Mouse (Mus musculus) cerebellum, adult 11 months (tissue): ENCODE measurements around the gene Dock3.
A peak's percentile ranks its signal among the peaks of the same experiment; 100 is the strongest.
"Not testable (repeated sequence)": the region's sequence is repeated elsewhere in the genome, so short reads cannot be mapped to it uniquely, and the experiment has no call there.

Experiments
- DNase-seq: peaks from one replicate; pipeline ENCODE4 v3.0.0; 2022

Dock3 gene

GRCm38 (mm10) chr9:107255596-107255995 lies 23.9 kb upstream of the Dock3 start:
- DNase-seq = no peak

- DNase-seq = no peak
Observed at GRCm38 (mm10) chr9:107254925-107255324, 23.2 kb upstream of the Dock3 start.

- DNase-seq = peak; percentile 77
Observed at GRCm38 (mm10) chr9:107254476-107254875, 22.8 kb upstream of the Dock3 start.

- DNase-seq = no peak
Observed at GRCm38 (mm10) chr9:107252164-107252563, 20.5 kb upstream of the Dock3 start.

- DNase-seq = no peak
Observed at GRCm38 (mm10) chr9:107250416-107251337, 19.0 kb upstream of the Dock3 start.

- no peak for DNase-seq
Observed at GRCm38 (mm10) chr9:107249154-107249553, 17.4 kb upstream of the Dock3 start.

- DNase-seq = no peak
Observed at GRCm38 (mm10) chr9:107246170-107246569, 14.5 kb upstream of the Dock3 start.

- no peak for DNase-seq
Observed at GRCm38 (mm10) chr9:107245311-107245710, 13.6 kb upstream of the Dock3 start.

GRCm38 (mm10) chr9:107236151-107236550 lies 4.4 kb upstream of the Dock3 start:
- no peak for DNase-seq

GRCm38 (mm10) chr9:107235261-107235660 lies 3.6 kb upstream of the Dock3 start:
- no peak for DNase-seq

GRCm38 (mm10) chr9:107232140-107232539 lies 431 bp upstream of the Dock3 start:
- DNase-seq = no peak

- DNase-seq = peak; percentile 78
Observed at GRCm38 (mm10) chr9:107230991-107231538, 644 bp downstream of the Dock3 start.

GRCm38 (mm10) chr9:107224597-107224996 lies 7.1 kb downstream of the Dock3 start:
- DNase-seq = no peak

- not testable (repeated sequence) for DNase-seq
Observed at GRCm38 (mm10) chr9:107174831-107175230, 56.9 kb downstream of the Dock3 start.

- DNase-seq = no peak
Observed at GRCm38 (mm10) chr9:107165792-107166191, 65.9 kb downstream of the Dock3 start.

- no peak for DNase-seq
Observed at GRCm38 (mm10) chr9:107164825-107165224, 66.9 kb downstream of the Dock3 start.

GRCm38 (mm10) chr9:107156388-107156787 lies 75.3 kb downstream of the Dock3 start:
- not testable (repeated sequence) for DNase-seq

GRCm38 (mm10) chr9:107112791-107113190 lies 118.9 kb downstream of the Dock3 start:
- DNase-seq = peak; percentile 30

GRCm38 (mm10) chr9:107112056-107112455 lies 119.7 kb downstream of the Dock3 start:
- DNase-seq = no peak

GRCm38 (mm10) chr9:107099487-107099886 lies 132.2 kb downstream of the Dock3 start:
- no peak for DNase-seq

- DNase-seq = not testable (repeated sequence)
Observed at GRCm38 (mm10) chr9:107089451-107089850, 142.3 kb downstream of the Dock3 start.

- DNase-seq = peak; percentile 35
Observed at GRCm38 (mm10) chr9:107087531-107087930, 144.2 kb downstream of the Dock3 start.

GRCm38 (mm10) chr9:107037947-107038346 lies 193.8 kb downstream of the Dock3 start:
- no peak for DNase-seq

GRCm38 (mm10) chr9:107027586-107027985 lies 204.1 kb downstream of the Dock3 start:
- DNase-seq = peak; percentile 36
